Mouse (Mus musculus) liver, embryonic 14.5 days (tissue): ENCODE data around the gene Ttc17. TPM values are rescaled to one million over a fixed set of nuclear protein-coding genes. Genes with fewer than 3 reads are reported as not detected.

Experiments used
- ATAC-seq: fragments of 200-750 bp; cut with Nextera tagmentation; 2 replicates; pipeline ENCODE4 v1.8.0; 2017; ENCODE audit warnings: moderate number of reproducible peaks, mild to moderate bottlenecking, moderate library complexity; ENCODE audit not compliant: insufficient read depth
- DNase-seq, 3 experiments: peaks; one replicate each; pipeline ENCODE4 v3.0.0-alpha.2; 2012 to 2013; ENCODE audit warnings: low read depth in 3 of 3, low spot score in 3 of 3
- H3K27ac ChIP-seq: fragments of 300-500 bp; sonication (generic); 2 replicates; pipeline ENCODE4 v1.5.1; 2014; ENCODE audit warnings: moderate library complexity, mild to moderate bottlenecking, control low read depth, inconsistent platforms
- H3K27me3 ChIP-seq: fragments of 300-500 bp; sonication (generic); 2 replicates; pipeline ENCODE4 v1.6.1; 2014; ENCODE audit warnings: mild to moderate bottlenecking, low read length, moderate library complexity; ENCODE audit not compliant: control insufficient read depth, insufficient read depth
- H3K36me3 ChIP-seq: fragments of 300-500 bp; sonication (generic); replicated peaks from 2 replicates; pipeline ENCODE4 v1.6.1; 2014; ENCODE audit warnings: low read depth; ENCODE audit not compliant: control insufficient read depth, insufficient read depth
- H3K4me1 ChIP-seq, 2 experiments: fragments of 200-500 bp in 1 of 2; fragments of 300-500 bp in 1 of 2; sonication (generic) in 1 of 2; replicated peaks; 2 replicates each; pipeline ENCODE4 v1.6.1; 2012 to 2014; ENCODE audit warnings: antibody characterized with exemption in 1 of 2, inconsistent platforms in 1 of 2, low read length in 1 of 2; ENCODE audit not compliant: control insufficient read depth in 2 of 2, insufficient read depth in 2 of 2
- H3K4me2 ChIP-seq: fragments of 300-500 bp; sonication (generic); 2 replicates; pipeline ENCODE4 v1.6.1; 2014; ENCODE audit warnings: low read depth, mild to moderate bottlenecking, control low read depth, moderate library complexity
- H3K4me3 ChIP-seq, 2 experiments: fragments of 200-500 bp in 1 of 2; fragments of 300-500 bp in 1 of 2; sonication (generic) in 1 of 2; 2 replicates each; pipeline ENCODE4 v1.5.1; 2012 to 2014; ENCODE audit warnings: low read depth in 2 of 2, low read length in 2 of 2, mild to moderate bottlenecking in 2 of 2, control low read depth in 1 of 2, inconsistent platforms in 1 of 2, moderate library complexity in 1 of 2; ENCODE audit not compliant: insufficient read depth in 1 of 2
- H3K9ac ChIP-seq: fragments of 300-500 bp; sonication (generic); replicated peaks from 2 replicates; pipeline ENCODE4 v1.6.1; 2014; ENCODE audit warnings: mild to moderate bottlenecking, control low read depth, moderate library complexity
- H3K9me3 ChIP-seq: fragments of 300-500 bp; sonication (generic); 2 replicates; pipeline ENCODE4 v1.6.1; 2016; ENCODE audit warnings: low read length, mixed read lengths; ENCODE audit not compliant: control insufficient read depth
- CTCF ChIP-seq: IDR thresholded peaks from 2 replicates; pipeline ENCODE4 v1.5.1; 2016; ENCODE audit warnings: antibody characterized with exemption, low read depth, control low read depth
- EP300 ChIP-seq: IDR thresholded peaks from 2 replicates; pipeline ENCODE4 v1.6.1; 2016; ENCODE audit warnings: antibody characterized with exemption, low read depth
- WGBS: fragments of 180-500 bp; shearing (Covaris S2); extraction: QIAGEN DNeasy Blood & Tissue Kit; methylation state at CpG from one replicate; pipeline ENCODE4 v1.1.7; 2014; ENCODE audit not compliant: insufficient replicate concordance; 5-methylcytosine and 5-hydroxymethylcytosine counted together
- polyA plus RNA-seq, 2 experiments: library from polyadenylated mRNA; depleted of rRNA in 1 of 2; stranded (reverse) in 1 of 2; unstranded in 1 of 2; fragments of >200 nt; fragmentation: Nextera tagmentation in 1 of 2; extraction: Ambion mirVana in 1 of 2; gene quantifications; 2 replicates each; pipeline versions ENCODE4 v1.2.1 to v1.2.3; 2012 to 2014

The Ttc17 gene
- polyA plus RNA-seq (2012; rRNA removed) (3.5 and 3.6 TPM in 2 replicates), polyA plus RNA-seq (2014; fragmentation: Nextera tagmentation; extraction: Ambion mirVana) (5.1 and 5.4 TPM in 2 replicates)

DNA sequence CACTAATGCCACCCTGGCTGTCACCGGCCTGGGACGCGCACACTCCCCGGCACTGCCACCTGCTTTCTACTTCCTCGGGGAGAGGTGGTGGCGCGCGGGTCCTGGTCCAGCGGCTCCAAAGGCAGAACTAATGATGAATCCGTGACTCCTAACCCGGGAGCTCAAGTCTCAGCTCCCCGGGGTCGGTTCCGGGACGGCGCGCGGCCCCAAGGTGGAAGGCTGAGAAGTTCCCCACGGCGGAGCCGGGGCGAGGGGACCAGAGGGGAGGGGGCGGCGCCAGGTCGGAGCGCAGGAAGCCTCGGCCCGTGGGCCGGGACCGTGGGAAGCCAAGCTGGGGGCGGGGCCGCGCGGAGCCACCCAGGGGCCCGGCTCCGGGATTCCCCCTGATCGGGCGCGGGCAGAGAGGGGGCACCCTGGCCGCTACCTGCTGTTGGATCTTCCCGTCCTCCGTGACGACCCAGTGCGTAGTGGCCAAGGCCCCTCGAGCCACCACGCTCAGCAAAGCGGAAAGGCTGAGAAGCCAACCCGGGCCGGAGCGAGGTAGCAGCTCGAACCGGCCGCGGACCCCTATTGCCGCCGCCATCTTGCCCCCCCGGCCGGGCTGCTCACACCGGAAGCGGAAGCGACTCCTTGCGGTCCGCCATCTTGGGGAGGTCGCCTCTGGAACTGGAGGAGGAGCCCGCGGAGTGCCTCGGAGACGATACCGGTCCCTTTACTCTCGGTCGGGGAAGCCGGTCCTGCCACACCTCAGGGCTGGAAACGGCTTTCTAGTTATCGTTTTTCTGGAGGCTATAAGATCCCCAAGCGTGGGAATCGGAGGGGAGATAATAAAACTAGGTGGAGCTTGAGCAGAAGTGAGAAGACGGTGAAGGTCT lies at the start of gene Ttc17:
Gene Ttc17 (minus strand): TSS at position 607 of the 875 bp plus-strand sequence.
- Histone ChIP-seq H3K4me3 (peak within 1 kb of the TSS; percentile 73 to 94), H3K27ac (peak within 1 kb of the TSS; percentile 65), H3K9me3 (no peaks in the 10 kb centered on the region), H3K4me2 (peak within 1 kb of the TSS; percentile 97), H3K27me3 (no peaks in the 10 kb centered on the region), H3K9ac (peak within 1 kb of the TSS; percentile 90), H3K4me1 (peaks cover 2 to 18% of the 10 kb centered on the region in 2 experiments), H3K36me3 (peaks cover 6% of the 10 kb centered on the region)
- ATAC-seq (peak; percentile 96), DNase-seq (peak; percentile 86 to 88 (median 86))
- 1% methylated on average over 74 of the region's 77 CpGs for WGBS
- TF ChIP-seq EP300 (no peak), CTCF (no peak)

DNA sequence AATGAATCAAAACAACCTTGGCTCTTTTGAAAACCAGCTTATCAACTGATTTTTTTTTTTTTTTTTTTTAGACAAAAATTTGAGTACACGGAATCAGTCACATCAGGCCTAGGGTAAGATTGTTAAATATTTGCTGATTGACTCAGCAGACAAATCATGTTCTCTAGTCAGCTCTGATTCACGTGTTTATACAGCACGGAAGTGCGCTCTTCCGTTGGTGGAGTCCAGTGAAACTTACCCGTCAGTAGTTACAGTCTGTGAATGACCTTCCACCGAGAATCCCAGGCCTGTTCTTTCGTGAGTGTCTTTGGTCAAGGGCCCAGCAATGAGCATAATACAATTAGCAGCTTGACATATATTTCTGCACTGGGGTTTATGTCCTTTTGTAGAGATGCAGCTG lies 43.2 kb upstream of the Ttc17 start:
- H3K27me3 ChIP-seq = no peaks in the 10 kb centered on the region

DNA sequence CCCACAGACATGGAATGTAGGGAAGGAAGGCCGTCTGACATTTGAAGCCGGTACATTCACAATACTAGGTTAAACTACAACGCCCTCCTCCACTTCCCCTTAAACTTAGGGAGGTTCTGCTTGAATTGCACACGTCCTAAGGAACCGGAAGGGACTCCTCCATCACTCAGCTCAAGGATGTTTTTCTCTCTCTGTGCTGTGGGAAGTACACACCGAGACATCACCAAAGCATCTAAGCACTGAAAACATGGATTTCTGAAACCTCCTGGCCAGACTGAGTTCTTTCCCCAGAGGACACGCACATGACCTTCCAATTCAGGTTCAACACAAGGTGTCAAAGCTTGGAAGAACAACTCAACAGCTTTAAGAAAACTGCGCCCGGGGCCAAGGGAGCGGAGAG lies 30.5 kb upstream of the Ttc17 start:
- H3K27me3 ChIP-seq = no peaks in the 10 kb centered on the region
- peaks cover 24 to 26% of the 10 kb centered on the region in 2 experiments for H3K4me1 ChIP-seq
- H3K36me3 ChIP-seq = no peaks in the 10 kb centered on the region
- peak overlapping the region; percentile 96 for H3K9ac ChIP-seq
- H3K9me3 ChIP-seq = no peaks in the 10 kb centered on the region
- H3K4me2 ChIP-seq = peak overlapping the region; percentile 84
- H3K4me3 ChIP-seq = peak overlapping the region; percentile 76 to 100
- ATAC-seq = no peak; the same call in 1 of the 2 replicates
- H3K27ac ChIP-seq = peak overlapping the region; percentile 73
- 0% methylated on average over 10 of the region's 10 CpGs for WGBS
- peak in 1 of 3 experiments; percentile 55 for DNase-seq
- TF ChIP-seq CTCF (no peak), EP300 (no peak)

More for the DNA sequence above, 43.2 kb upstream of the Ttc17 start:
- WGBS = 59% methylated on average over 8 of the region's 8 CpGs
- H3K4me1 ChIP-seq = no peaks in the 10 kb centered on the region
- no peak overlapping the region for H3K9ac ChIP-seq
- no peaks in the 10 kb centered on the region for H3K9me3 ChIP-seq
- ATAC-seq (no peak), DNase-seq (no peak)
- H3K36me3 ChIP-seq = no peaks in the 10 kb centered on the region
- TF ChIP-seq CTCF = no peak
- no peak for TF ChIP-seq EP300
- no peak overlapping the region for H3K4me3 ChIP-seq
- no peak overlapping the region for H3K4me2 ChIP-seq
- H3K27ac ChIP-seq = no peak overlapping the region

GRCm38 (mm10) chr2:94435481-94435880 lies 29.0 kb upstream of the Ttc17 start:
- Histone ChIP-seq H3K36me3 (peaks cover 2% of the 10 kb centered on the region; the same call in 1 of the 2 replicates), H3K4me1 (peaks cover 25 to 32% of the 10 kb centered on the region in 2 experiments), H3K4me2 (peak overlapping the region; percentile 84), H3K9me3 (no peaks in the 10 kb centered on the region), H3K9ac (no peak overlapping the region; the same call in 1 of the 2 replicates), H3K27me3 (no peaks in the 10 kb centered on the region), H3K4me3 (peak overlapping the region in 1 of 2 experiments; percentile 100; a peak in 2 of 4 replicates), H3K27ac (no peak overlapping the region; the same call in 1 of the 2 replicates)
- TF ChIP-seq CTCF (no peak), EP300 (no peak)
- DNase-seq (no peak), ATAC-seq (no peak)
- 78% methylated on average over 7 of the region's 7 CpGs for WGBS

- Histone ChIP-seq H3K36me3 (peaks cover 2% of the 10 kb centered on the region; the same call in 1 of the 2 replicates), H3K4me2 (peak overlapping the region; percentile 84), H3K4me3 (no peak overlapping the region), H3K4me1 (peaks cover 25 to 32% of the 10 kb centered on the region in 2 experiments), H3K9me3 (no peaks in the 10 kb centered on the region), H3K27me3 (no peaks in the 10 kb centered on the region), H3K27ac (no peak overlapping the region), H3K9ac (0 out of 2 replicates have a peak overlapping the region, but pooled peaks have one; percentile 18)
- DNase-seq = peak in 1 of 3 experiments; percentile 17
- TF ChIP-seq CTCF = no peak
- no peak for TF ChIP-seq EP300
- 58% methylated on average over 1 of the region's 1 CpGs for WGBS
- ATAC-seq = no peak
Observed at GRCm38 (mm10) chr2:94434833-94435232, 28.3 kb upstream of the Ttc17 start.
